Mouse (Mus musculus): ENCODE measurements at regions not wholly inside any gene's neighbourhood (a gene's known extent, or its start where the extent isn't known, plus 50 kb on each side); places are given as distances from the start of the nearest gene placed in this dataset.

GRCm38 (mm10) chr11:110716369-110716768 lies 251.5 kb upstream of the Kcnj16 start:
- DNase-seq (ENCODE audit: low read depth) = no peak

GRCm38 (mm10) chr11:110722701-110723100 lies 245.1 kb upstream of the Kcnj16 start:
- DNase-seq (ENCODE audit: low read depth) = no peak

- DNase-seq (ENCODE audit: low read depth) = no peak
Observed at GRCm38 (mm10) chr11:110723971-110724370, 243.9 kb upstream of the Kcnj16 start.

- no peak for DNase-seq (ENCODE audit: low read depth)
Observed at GRCm38 (mm10) chr11:110727357-110727961, 240.4 kb upstream of the Kcnj16 start.

GRCm38 (mm10) chr11:110731510-110731909 lies 236.3 kb upstream of the Kcnj16 start:
- DNase-seq (ENCODE audit: low read depth) = no peak

GRCm38 (mm10) chr11:110774128-110774527 lies 193.7 kb upstream of the Kcnj16 start:
- no peak for DNase-seq (ENCODE audit: low read depth)

- no peak for DNase-seq (ENCODE audit: low read depth)
Observed at GRCm38 (mm10) chr11:110781492-110782276, 186.1 kb upstream of the Kcnj16 start.

GRCm38 (mm10) chr11:110789537-110789936 lies 178.3 kb upstream of the Kcnj16 start:
- DNase-seq (ENCODE audit: low read depth) = no peak

GRCm38 (mm10) chr11:110799887-110800578 lies 167.8 kb upstream of the Kcnj16 start:
- DNase-seq (ENCODE audit: low read depth) = no peak

- no peak for DNase-seq (ENCODE audit: low read depth)
Observed at GRCm38 (mm10) chr11:110802013-110802412, 165.8 kb upstream of the Kcnj16 start.

DNA sequence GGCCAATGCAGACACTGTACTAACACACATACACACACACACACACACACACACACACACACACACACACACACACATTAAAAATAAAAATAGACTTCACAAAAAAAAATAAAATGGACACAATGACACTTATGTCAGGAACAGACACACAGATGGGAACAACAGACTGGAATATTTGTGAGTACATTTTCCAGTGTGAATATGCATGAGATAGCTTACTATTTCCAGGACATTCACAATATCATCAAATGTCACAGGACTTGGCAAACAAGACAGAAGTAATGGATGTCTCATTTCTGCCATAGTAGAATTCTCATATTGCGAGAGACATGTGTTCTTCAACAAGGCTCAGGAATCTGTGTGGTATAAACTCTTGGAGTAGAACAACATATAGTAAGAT lies 163.8 kb upstream of the Kcnj16 start:
- no peak for DNase-seq (ENCODE audit: low read depth)

- no peak for DNase-seq (ENCODE audit: low read depth)
Observed at GRCm38 (mm10) chr11:110813137-110813536, 154.7 kb upstream of the Kcnj16 start.

DNA sequence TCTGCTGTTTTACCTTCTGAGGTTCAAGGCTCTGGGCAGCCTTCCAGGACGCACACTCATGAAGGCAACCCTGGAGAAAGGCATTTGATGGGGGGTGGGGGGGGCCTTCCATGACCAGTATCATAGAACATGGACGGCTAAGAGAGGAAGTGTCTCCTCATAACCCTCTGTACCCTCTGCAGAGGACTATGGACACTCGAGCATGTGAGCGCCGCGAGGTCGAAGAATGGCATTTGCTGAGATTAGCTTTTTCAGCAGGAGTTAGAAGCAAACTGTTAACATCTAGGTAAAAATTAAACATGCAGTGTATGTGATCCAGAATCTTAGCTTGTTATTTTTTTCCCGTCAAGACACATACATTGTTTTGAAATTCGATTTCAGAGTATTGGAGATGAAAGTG lies 153.1 kb upstream of the Kcnj16 start:
- DNase-seq (ENCODE audit: low read depth) = no peak

- no peak for DNase-seq (ENCODE audit: low read depth)
Observed at GRCm38 (mm10) chr11:110815206-110815605, 152.6 kb upstream of the Kcnj16 start.

- DNase-seq (ENCODE audit: low read depth) = no peak
Observed at GRCm38 (mm10) chr11:110828584-110828983, 139.2 kb upstream of the Kcnj16 start.

DNA sequence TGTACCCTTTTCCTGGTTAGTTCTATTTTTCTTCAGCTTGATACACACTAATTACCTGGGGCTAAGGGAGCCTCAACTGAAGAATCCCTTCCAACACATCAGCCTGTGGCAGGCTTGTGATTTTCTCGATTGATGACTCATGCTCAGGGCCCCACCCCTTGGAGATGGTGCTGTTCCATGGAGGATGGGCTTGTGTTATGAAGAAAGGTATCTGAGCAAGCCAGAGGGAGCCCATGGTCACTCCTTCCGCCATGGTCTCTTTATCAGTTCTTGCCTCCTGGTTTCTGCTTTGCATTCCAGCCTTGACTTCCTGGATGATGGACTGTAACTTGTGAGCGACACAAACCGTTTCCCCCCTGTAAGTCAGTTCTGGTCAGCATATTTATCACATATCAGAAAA lies 131.1 kb upstream of the Kcnj16 start:
- DNase-seq (ENCODE audit: low read depth) = peak; percentile 4

- DNase-seq (ENCODE audit: low read depth) = no peak
Observed at GRCm38 (mm10) chr11:110839316-110839715, 128.5 kb upstream of the Kcnj16 start.

GRCm38 (mm10) chr11:110868319-110868718 lies 99.5 kb upstream of the Kcnj16 start:
- DNase-seq (ENCODE audit: low read depth) = no peak

- no peak for DNase-seq (ENCODE audit: low read depth)
Observed at GRCm38 (mm10) chr11:110870133-110870532, 97.7 kb upstream of the Kcnj16 start.

DNA sequence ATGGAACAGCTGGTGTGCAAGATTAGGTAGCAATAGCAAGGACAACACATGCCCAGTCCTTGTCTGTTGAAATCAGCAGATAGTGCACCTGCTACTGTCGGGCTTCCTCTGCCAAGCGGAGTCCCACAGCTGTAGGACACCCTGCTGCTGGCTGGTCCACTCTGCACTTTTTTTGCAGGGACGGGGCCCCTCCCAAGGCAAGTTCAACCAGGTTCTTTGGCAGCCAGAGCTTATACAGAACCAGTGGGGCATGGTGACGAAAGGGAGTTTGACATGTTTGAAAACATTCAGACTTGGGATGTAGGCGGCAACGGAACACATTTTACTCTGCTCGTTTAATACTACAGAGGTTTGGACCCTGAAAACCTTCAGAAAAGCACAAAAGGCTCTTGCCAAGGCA lies 93.2 kb upstream of the Kcnj16 start:
- peak; percentile 17 for DNase-seq (ENCODE audit: low read depth)

- DNase-seq (ENCODE audit: low read depth) = no peak
Observed at GRCm38 (mm10) chr11:110880971-110881370, 86.9 kb upstream of the Kcnj16 start.

DNA sequence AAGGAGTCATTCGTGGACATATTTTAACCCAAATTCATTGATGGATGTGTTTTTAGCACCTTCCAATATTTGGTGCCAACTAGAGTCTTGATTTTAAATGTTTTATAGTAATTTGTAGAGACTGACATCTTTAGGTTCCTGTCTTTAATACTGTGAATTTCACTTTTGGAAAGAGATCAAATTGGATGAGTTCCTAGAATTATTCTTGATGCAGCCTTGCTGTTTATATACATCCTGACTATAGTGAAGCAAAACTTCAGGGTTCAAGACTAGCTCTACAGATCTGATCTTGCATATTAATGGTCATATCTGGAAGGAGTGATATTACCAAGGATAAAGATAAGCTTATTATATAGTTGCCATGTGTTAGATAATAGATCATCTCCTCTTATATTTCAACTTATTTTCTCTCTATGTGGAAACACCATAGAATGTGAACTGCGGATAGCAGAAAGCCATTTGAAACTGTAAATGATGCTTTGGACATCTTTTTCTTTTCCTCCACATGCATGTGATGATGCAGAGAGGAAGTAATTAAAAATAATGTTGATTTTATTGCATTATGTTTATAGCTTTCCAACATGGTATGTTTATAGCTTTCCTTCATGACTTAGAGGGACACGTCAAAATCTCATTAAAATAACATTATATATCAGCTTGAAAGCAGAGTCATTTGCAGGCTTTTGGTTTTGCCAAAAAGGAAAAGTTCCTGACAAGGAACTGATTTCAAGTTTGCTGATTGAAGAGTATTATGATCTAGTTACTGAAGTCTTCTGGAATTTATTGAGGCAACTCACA lies 78.3 kb upstream of the Kcnj16 start:
- DNase-seq (ENCODE audit: low read depth) = no peak
